Mouse (Mus musculus): ENCODE measurements around the gene Txndc5. TPM values are rescaled to one million over a fixed set of nuclear protein-coding genes. Genes with fewer than 3 reads are reported as not detected.

Txndc5 gene
- 10 to 100 TPM in 17 of 26 experiments, 1 to 10 TPM in 9; 5.8 to 49.3 (median 13.0) TPM for total RNA-seq (2018; cell fraction: chromatin; rRNA removed)
- 10 to 100 TPM; 29.1 to 62.1 (median 45.5) TPM for total RNA-seq (2018; cell fraction: cytosol; rRNA removed)
- total RNA-seq (2018; cell fraction: nucleus; rRNA removed), result 10 to 100 TPM; 21.4 to 70.8 (median 37.0) TPM
- polyA plus RNA-seq (2018), result 51.8 to 76.9 TPM (median 52.4 TPM) in 3 replicates

GRCm38 (mm10) chr13:38528687-38529294 lies at the start of gene Txndc5:
Gene Txndc5 (minus strand): TSS chr13:38528824.
- Histone ChIP-seq H3K36me3 (ENCODE audit: inconsistent target) (no peaks in the 10 kb centered on the region), H3K27ac (peak within 1 kb of the TSS; percentile 58), H3K79me2 (ENCODE audit: inconsistent target) (peaks cover 38% of the 10 kb centered on the region), H3K4me3 (ENCODE audit: inconsistent target) (peak within 1 kb of the TSS; percentile 76)
- WGBS (ENCODE audit: missing documents), result 49% methylated on average over 9 of the region's 9 CpGs

- WGBS (ENCODE audit: missing documents), result 89% methylated on average over 3 of the region's 3 CpGs
- H3K4me3 ChIP-seq (ENCODE audit: inconsistent target), result no peak overlapping the region
- H3K36me3 ChIP-seq (ENCODE audit: inconsistent target), result no peaks in the 10 kb centered on the region
- H3K79me2 ChIP-seq (ENCODE audit: inconsistent target), result no peaks in the 10 kb centered on the region
- H3K27ac ChIP-seq, result no peak overlapping the region
These were observed 46.0 kb upstream of the Txndc5 start for GRCm38 (mm10) chr13:38574668-38575067.

DNA sequence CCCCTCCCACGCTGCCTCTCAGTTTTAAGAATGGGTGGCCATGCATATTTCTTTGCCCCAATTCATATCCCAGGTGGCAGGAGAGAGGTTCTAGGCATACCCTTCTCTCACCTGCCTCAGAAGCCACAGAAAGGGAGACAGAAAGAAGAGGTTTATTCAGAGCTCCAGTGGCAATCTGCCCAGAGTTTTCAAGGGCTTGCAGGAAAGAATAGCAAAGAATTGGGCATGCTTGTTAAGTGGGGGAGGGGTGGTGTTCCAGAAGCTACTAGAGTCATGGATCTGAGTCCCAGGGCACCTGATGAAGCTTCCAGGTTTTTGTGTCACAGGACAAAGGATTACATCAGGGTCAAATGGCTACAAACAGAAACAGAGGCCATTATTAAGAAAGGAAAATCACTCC lies 44.7 kb upstream of the Txndc5 start:
- WGBS (ENCODE audit: missing documents), result 91% methylated on average over 1 of the region's 1 CpGs
- H3K4me3 ChIP-seq (ENCODE audit: inconsistent target), result no peak overlapping the region
- H3K36me3 ChIP-seq (ENCODE audit: inconsistent target), result no peaks in the 10 kb centered on the region
- no peaks in the 10 kb centered on the region for H3K79me2 ChIP-seq (ENCODE audit: inconsistent target)
- no peak overlapping the region for H3K27ac ChIP-seq

- H3K36me3 ChIP-seq (ENCODE audit: inconsistent target), result no peaks in the 10 kb centered on the region
- H3K27ac ChIP-seq, result no peak overlapping the region
- H3K4me3 ChIP-seq (ENCODE audit: inconsistent target), result no peak overlapping the region
- WGBS (ENCODE audit: missing documents), result 89% methylated on average over 4 of the region's 4 CpGs
- H3K79me2 ChIP-seq (ENCODE audit: inconsistent target), result no peaks in the 10 kb centered on the region
These were observed 36.6 kb upstream of the Txndc5 start for GRCm38 (mm10) chr13:38565245-38565644.

DNA sequence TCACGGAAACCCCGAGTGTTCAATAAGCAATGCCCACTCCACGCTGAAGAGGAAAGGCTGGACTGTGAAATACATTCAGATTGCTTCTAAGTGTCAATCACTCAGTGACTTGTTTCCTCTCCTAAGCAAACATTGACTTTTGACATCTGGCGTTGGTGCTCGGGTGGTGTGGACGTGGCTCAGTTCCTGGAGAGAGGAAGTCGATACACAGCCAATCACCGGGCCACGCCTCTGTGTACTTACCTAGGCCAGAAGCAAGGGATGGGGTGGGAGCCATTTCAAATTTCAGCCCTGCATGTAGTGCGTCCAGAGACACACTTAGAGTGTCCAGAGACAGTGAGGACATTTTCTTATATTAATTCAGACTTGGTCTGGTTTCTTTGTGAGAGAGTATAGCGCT lies 26.0 kb upstream of the Txndc5 start:
- Histone ChIP-seq H3K36me3 (ENCODE audit: inconsistent target) (no peaks in the 10 kb centered on the region), H3K27ac (no peak overlapping the region), H3K4me3 (ENCODE audit: inconsistent target) (no peak overlapping the region), H3K79me2 (ENCODE audit: inconsistent target) (no peaks in the 10 kb centered on the region)
- 39% methylated on average over 11 of the region's 11 CpGs for WGBS (ENCODE audit: missing documents)

DNA sequence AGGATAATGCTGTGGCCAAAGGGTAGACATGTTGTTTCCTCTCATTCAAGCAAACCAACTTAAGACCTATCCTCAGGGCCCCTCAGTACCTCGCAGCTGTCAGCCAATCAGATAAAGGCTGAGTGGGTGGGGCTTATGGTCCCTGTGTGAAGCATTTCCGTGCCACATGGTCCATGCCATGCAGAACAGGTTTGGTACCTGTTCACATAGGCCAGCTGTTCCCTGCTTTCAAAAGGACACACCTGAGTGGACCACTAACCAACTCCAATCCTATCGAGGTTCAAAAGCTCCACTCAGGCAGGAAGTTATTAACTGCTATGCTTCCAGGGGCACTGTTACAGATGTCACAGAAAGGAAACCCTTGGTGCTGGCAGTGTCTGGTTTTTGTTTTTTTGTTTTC lies 25.6 kb upstream of the Txndc5 start:
- Histone ChIP-seq H3K4me3 (ENCODE audit: inconsistent target) (no peak overlapping the region), H3K27ac (no peak overlapping the region), H3K79me2 (ENCODE audit: inconsistent target) (no peaks in the 10 kb centered on the region), H3K36me3 (ENCODE audit: inconsistent target) (no peaks in the 10 kb centered on the region)
- 52% methylated on average over 3 of the region's 3 CpGs for WGBS (ENCODE audit: missing documents)

GRCm38 (mm10) chr13:38548681-38549080 lies 20.1 kb upstream of the Txndc5 start:
- Histone ChIP-seq H3K27ac (no peak overlapping the region), H3K36me3 (ENCODE audit: inconsistent target) (no peaks in the 10 kb centered on the region), H3K4me3 (ENCODE audit: inconsistent target) (no peak overlapping the region), H3K79me2 (ENCODE audit: inconsistent target) (no peaks in the 10 kb centered on the region)
- 85% methylated on average over 5 of the region's 5 CpGs for WGBS (ENCODE audit: missing documents)

- Histone ChIP-seq H3K36me3 (ENCODE audit: inconsistent target) (no peaks in the 10 kb centered on the region), H3K4me3 (ENCODE audit: inconsistent target) (no peak overlapping the region)
- 90% methylated on average over 5 of the region's 5 CpGs for WGBS (ENCODE audit: missing documents)
These were observed 19.1 kb upstream of the Txndc5 start for GRCm38 (mm10) chr13:38547717-38548116.

GRCm38 (mm10) chr13:38546754-38547153 lies 18.1 kb upstream of the Txndc5 start:
- Histone ChIP-seq H3K36me3 (ENCODE audit: inconsistent target) (no peaks in the 10 kb centered on the region), H3K79me2 (ENCODE audit: inconsistent target) (no peaks in the 10 kb centered on the region), H3K4me3 (ENCODE audit: inconsistent target) (no peak overlapping the region), H3K27ac (no peak overlapping the region)
- 72% methylated on average over 4 of the region's 4 CpGs for WGBS (ENCODE audit: missing documents)

More at GRCm38 (mm10) chr13:38547717-38548116, 19.1 kb upstream of the Txndc5 start:
- Histone ChIP-seq H3K27ac (no peak overlapping the region), H3K79me2 (ENCODE audit: inconsistent target) (no peaks in the 10 kb centered on the region)

- WGBS (ENCODE audit: missing documents), result 90% methylated on average over 3 of the region's 3 CpGs
- H3K27ac ChIP-seq, result no peak overlapping the region
- H3K79me2 ChIP-seq (ENCODE audit: inconsistent target), result no peaks in the 10 kb centered on the region
- no peaks in the 10 kb centered on the region for H3K36me3 ChIP-seq (ENCODE audit: inconsistent target)
- H3K4me3 ChIP-seq (ENCODE audit: inconsistent target), result no peak overlapping the region
These were observed 16.8 kb upstream of the Txndc5 start for GRCm38 (mm10) chr13:38545460-38545859.

GRCm38 (mm10) chr13:38544769-38545445 lies 16.3 kb upstream of the Txndc5 start:
- H3K27ac ChIP-seq, result no peak overlapping the region
- no peaks in the 10 kb centered on the region for H3K79me2 ChIP-seq (ENCODE audit: inconsistent target)
- no peaks in the 10 kb centered on the region for H3K36me3 ChIP-seq (ENCODE audit: inconsistent target)
- H3K4me3 ChIP-seq (ENCODE audit: inconsistent target), result no peak overlapping the region
- 95% methylated on average over 8 of the region's 8 CpGs for WGBS (ENCODE audit: missing documents)

DNA sequence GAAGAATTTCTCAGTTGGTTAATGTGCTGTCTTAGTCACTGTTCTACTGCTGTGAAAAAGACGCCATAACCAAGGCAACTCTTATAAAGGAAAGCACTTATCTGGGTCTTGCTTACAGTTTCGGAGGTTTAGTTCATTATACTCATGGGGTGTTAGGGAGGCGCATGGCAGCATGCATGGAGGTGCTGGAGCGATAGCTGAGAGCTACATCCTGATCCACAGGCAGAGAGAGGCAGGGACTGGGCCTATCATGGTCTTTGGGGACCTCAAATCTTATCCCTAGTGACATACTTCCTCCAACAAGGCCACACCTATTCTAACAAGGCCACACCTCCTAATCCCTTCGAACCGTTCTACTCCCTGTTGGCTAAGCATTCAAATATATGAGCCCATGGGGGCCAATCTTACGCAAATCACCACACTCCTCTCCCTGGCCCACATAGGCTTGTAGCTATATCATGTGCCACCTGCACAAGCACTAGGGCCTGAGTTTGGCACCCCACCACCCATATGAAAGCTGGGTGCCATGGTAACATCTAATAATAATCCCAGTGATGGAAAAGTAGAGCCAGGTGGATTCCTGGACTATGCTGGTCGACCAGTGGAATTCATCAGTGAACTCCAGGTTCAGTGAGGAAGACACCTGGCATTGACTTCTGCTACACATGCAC lies 15.0 kb upstream of the Txndc5 start:
- no peak overlapping the region for H3K27ac ChIP-seq
- no peak overlapping the region for H3K4me3 ChIP-seq (ENCODE audit: inconsistent target)
- no peaks in the 10 kb centered on the region for H3K36me3 ChIP-seq (ENCODE audit: inconsistent target)
- no peaks in the 10 kb centered on the region for H3K79me2 ChIP-seq (ENCODE audit: inconsistent target)
- whole genome bisulfite sequencing (ENCODE audit: missing documents), result 92% methylated on average over 8 of the region's 8 CpGs

DNA sequence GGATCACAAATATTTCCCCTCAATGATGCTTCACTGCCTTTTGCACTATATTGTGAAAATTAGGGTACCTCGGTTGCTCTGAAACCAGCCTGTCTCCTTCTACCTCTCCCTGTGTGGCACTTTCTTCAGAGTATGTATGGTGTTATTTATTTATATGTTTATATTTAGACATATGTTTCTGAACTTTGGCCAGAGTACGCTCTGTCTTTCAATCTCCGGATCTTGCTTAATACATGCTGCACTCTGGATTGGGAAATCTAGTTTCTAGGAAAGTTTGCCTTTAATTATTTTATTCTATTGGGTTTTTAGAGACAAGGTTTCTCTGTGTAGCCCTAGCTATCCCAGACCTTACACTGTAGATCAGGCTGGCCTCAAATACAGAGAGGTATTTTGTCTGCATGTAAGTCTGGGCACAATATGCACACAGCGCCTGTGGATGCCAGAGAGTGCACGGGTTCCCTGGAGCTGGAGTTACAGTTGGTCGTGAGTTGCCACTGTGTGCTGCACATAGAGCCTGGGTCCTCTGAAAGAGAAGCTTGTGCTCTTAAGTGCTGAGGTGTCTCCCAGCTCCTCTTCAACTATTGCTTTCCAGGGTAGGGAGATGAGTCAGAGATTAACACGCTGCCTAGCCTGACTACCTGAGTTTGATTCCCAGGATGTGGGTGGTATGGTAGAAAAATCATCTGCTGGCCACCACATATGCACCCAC lies 10.7 kb upstream of the Txndc5 start:
- WGBS (ENCODE audit: missing documents), result 88% methylated on average over 6 of the region's 7 CpGs
- H3K4me3 ChIP-seq (ENCODE audit: inconsistent target), result no peak overlapping the region
- H3K27ac ChIP-seq, result no peak overlapping the region
- H3K36me3 ChIP-seq (ENCODE audit: inconsistent target), result no peaks in the 10 kb centered on the region
- H3K79me2 ChIP-seq (ENCODE audit: inconsistent target), result no peaks in the 10 kb centered on the region

- Histone ChIP-seq H3K79me2 (ENCODE audit: inconsistent target) (no peaks in the 10 kb centered on the region), H3K36me3 (ENCODE audit: inconsistent target) (no peaks in the 10 kb centered on the region), H3K4me3 (ENCODE audit: inconsistent target) (no peak overlapping the region), H3K27ac (no peak overlapping the region)
These were observed 8.9 kb upstream of the Txndc5 start for GRCm38 (mm10) chr13:38537521-38537920.

Data from macrophage (primary cell).